Mouse (Mus musculus): Measurements from ENCODE around the gene Cpn1. TPM values are rescaled to one million over a fixed set of nuclear protein-coding genes. Genes with fewer than 3 reads are reported as not detected.
A peak's percentile ranks its signal among the peaks of the same experiment; 100 is the strongest.

The Cpn1 gene
- total RNA-seq, 1 experiment from 2014 or later = not detected

GRCm38 (mm10) chr19:43916586-43917405 is 69.6 kb downstream of the Cpn1 start:
- peak; percentile 41 for ATAC-seq (replicated peaks; ENCODE audit: low read depth, poor library complexity, severe bottlenecking)

DNA sequence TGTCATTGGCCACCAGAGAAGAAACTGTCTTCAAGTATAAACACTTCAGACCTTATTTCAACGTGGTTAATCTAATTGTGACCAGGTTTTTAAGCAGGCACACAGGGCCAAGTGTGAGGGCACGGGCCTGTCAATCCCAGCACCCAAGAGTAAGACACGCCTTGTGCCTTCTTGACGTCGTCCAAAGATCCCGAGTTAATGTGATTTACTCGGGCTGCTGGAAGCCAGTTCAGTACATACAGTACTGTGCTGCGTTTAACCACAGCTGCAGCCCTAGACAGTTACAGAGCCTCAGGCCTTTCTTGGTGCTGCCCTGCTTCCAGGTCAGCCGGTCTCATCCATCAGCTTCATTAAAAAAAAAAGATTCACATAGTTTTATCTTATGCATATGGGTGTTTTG is 70.9 kb downstream of the Cpn1 start:
- ATAC-seq (replicated peaks; ENCODE audit: low read depth, poor library complexity, severe bottlenecking) = no peak

GRCm38 (mm10) chr19:43914986-43915385 is 71.4 kb downstream of the Cpn1 start:
- no peak for ATAC-seq (replicated peaks; ENCODE audit: low read depth, poor library complexity, severe bottlenecking)

GRCm38 (mm10) chr19:43912775-43913486 is 73.4 kb downstream of the Cpn1 start:
- no peak for ATAC-seq (replicated peaks; ENCODE audit: low read depth, poor library complexity, severe bottlenecking)

GRCm38 (mm10) chr19:43906492-43906891 is 79.9 kb downstream of the Cpn1 start:
- ATAC-seq (replicated peaks; ENCODE audit: low read depth, poor library complexity, severe bottlenecking) = no peak

Other genes starting within 250 kb of the Cpn1 start
- 51.0 and 58.6 TPM in 2 replicates for gene Cutc, start 233.6 kb downstream of the Cpn1 start, total RNA-seq (2017)
- 15.5 and 32.9 TPM in 2 replicates for gene Cox15, start 233.6 kb downstream of the Cpn1 start, total RNA-seq (2017)
- gene Abcc2, start 204.4 kb downstream of the Cpn1 start, total RNA-seq (2017) = 0.15 and 0.37 TPM in 2 replicates
- 8.4 and 9.0 TPM in 2 replicates for gene Dnmbp, start 46.4 kb downstream of the Cpn1 start, total RNA-seq (2017)
- not detected in 2 replicates for gene Cyp2c23, start 42.7 kb upstream of the Cpn1 start, total RNA-seq (2017)
- 30.6 and 35.3 TPM in 2 replicates for gene Erlin1, start 83.2 kb upstream of the Cpn1 start, total RNA-seq (2017)
- 55.9 and 60.6 TPM in 2 replicates for gene Chuk, start 120.9 kb upstream of the Cpn1 start, total RNA-seq (2017)
- 39.3 and 51.6 TPM in 2 replicates for gene Cwf19l1, start 149.3 kb upstream of the Cpn1 start, total RNA-seq (2017)
- 69.7 and 106 TPM in 2 replicates for gene Bloc1s2, start 159.9 kb upstream of the Cpn1 start, total RNA-seq (2017)
- not detected in 2 replicates for gene Pkd2l1, start 205.9 kb upstream of the Cpn1 start, total RNA-seq (2017)
- not detected in 2 replicates for gene Scd3, start 216.7 kb upstream of the Cpn1 start, total RNA-seq (2017)

Data from common myeloid progenitor, adult 5-6 weeks (primary cell).